Mouse (Mus musculus) layer of hippocampus, adult 11-12 months (tissue): ENCODE results near the gene Trmt2a.

Experiments used
- DNase-seq: peaks from one replicate; pipeline ENCODE4 v3.0.0; 2022; ENCODE audit warnings: low spot score

The Trmt2a gene

GRCm38 (mm10) chr16:18231451-18231850 is 17.0 kb upstream of the Trmt2a start:
- DNase-seq: no peak

- no peak for DNase-seq
These were observed 15.0 kb upstream of the Trmt2a start for GRCm38 (mm10) chr16:18233451-18233850.

DNA sequence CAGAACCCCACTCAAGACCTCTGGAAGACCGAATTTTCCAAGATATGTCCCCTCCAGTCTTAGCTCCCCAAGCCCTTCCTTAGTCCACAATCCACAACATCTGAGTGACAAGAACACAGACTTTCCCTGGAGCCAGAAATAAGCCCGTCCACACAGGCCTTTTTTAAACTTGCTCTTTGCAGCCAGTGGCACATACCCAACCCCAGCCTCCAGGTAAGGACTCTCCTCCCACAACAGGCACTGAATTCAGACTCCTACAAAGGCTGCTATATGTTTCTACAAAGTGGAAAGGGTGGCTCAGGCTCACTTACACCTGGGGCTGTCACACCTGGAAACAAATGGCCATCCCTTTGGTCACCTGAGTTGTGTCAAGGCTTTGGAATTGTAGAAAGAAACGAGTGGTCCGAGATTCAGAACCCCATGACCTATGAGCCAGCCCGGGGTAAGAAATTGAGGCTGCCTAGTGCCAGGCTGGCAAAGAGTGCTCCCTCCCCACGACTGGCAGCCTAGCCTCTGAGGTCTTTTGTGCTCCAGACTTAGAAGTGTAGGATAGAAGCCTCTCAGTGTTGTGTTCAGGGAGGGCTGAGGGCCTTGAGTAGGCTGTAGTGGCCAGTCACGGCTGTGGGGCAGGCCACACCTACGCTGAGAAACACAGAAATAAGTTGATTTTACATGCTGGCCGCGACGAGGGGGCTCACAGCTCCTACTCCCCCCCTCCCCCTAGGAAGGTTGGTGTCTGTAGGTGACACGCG is 14.4 kb upstream of the Trmt2a start:
- no peak for DNase-seq

DNA sequence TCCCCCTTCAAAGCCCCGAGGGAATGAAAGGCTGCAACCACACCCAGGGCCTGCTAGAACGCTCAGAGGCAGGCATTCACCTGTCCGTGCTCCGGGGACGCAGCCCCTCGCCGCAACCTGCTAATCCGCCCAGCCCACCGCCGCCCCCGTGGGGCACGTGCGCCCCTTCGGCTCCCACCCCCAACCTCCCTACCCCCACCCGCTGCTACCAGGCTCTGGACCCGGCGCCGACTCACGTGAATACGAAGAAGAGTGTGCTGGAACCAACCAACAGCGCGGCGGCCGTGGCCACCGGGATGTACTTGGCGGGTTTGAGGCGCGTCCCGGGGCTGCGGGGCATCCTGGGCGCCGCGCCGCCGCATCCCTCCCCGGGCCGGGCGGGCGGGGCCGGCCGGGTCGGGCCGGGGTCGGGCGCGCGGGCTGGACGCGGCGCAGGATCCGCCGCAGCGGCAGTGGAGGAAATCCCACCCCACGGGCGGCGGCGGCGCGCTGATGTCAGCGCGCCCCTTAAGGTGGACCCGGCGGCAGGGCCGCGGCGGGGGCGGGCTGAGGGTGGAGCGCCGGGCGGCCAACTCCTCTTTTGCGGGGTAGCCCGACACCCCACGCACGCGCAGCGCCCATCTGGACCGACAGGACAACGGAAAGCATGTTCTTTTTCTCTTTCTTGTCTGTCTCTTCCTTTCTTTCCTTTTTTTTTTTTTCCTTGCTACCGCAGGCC is 13.6 kb upstream of the Trmt2a start, which contains the start of gene Zdhhc8:
Zdhhc8 (minus strand) TSS at position 466 of the 718 bp plus-strand sequence.
- peak; percentile 79 for DNase-seq

DNA sequence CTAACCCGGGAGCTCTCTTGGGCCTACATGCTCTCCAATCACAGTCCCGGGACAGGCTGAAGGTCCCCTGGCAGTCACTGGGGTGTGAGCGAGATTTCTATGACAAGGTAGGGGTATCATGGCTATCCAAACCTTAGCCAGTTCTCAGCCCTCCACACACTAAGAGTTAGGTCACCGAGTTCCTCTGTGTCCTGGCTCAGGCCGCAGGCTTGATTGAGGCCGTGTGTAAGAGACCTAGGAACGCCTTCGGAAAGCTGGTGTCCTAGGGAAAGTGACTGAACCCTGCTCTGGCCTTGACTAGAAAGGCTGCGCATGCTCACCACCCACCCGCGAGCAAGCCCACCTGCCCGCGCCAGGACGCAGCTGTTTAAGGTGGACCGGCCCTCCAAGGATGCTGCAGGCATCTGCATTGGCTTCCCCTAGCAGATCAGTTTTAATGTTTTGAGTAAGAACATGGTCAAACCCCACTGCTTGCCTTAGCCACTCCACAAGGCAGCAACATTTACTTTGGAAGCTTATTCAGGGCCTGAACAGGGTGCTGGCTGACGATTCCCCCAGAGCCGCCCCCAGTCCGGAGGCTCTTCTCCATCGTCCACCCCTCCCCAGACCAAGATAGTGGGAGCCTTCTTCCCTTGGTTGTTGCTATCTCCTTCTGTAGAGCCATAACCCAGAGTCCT is 13.0 kb upstream of the Trmt2a start:
- DNase-seq: peak; percentile 67

- no peak for DNase-seq
These were observed 11.6 kb upstream of the Trmt2a start for GRCm38 (mm10) chr16:18236676-18237501.

DNA sequence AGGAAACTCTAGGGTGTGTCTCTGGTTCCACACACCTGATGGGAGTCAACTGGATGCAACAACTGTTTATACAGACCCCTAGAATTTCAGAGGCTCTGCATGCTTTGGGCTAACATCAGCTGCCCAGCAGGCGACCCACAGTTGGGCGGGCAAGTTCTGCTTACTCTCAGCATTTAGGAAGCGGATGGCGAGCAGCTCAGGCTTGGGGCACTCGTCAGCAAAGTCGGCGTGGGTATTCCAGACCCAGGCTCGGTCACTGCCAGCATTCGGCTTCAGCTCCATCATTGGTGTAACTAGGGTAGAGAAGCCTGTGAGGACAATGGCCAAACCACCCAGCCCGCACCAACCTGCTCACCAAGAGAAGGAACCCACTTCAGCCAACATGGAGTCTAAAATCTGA is 6.9 kb upstream of the Trmt2a start:
- no peak for DNase-seq

DNA sequence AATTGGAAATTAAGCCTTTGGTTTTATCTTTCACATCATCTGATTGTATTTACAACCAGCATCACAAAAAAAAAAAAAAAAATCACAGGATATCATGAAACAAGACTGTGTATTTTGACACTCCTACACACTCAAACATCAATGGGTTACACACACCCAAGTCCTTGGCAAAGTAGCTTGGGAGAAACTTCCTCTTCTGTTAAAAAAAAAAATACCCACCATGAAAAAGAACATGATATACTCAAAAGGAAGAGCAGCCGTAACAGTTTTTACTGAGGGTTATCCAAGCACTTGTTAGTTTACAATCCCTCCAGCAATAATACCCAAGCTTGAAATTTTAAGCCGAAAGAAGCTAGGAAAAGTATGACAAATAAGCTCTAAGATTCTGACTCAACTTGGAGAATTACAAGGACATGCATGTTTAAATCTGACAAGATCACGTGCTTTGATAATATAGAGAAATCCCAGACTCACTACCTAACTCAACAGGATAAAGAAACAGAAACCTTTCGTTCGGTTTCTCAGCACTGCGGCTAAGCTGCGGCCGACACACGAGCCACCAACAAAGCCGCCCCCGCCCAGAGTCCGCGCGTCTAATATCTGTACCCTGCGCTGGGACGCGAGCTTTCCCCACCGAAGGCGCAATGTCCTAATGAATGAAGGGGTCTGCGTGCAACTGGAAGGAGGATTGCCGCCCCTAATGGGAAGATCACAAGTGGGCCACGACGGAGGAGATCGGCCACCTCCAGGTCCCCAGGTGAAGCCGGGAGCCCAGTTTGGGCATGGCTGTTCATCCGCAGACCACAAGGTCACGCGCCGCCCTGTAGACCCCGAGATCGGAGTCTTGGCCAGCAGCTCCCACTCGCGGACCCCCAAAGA is 719 bp upstream of the Trmt2a start:
- DNase-seq: no peak

GRCm38 (mm10) chr16:18249364-18249967 is 987 bp downstream of the Trmt2a start:
- peak; percentile 67 for DNase-seq

DNA sequence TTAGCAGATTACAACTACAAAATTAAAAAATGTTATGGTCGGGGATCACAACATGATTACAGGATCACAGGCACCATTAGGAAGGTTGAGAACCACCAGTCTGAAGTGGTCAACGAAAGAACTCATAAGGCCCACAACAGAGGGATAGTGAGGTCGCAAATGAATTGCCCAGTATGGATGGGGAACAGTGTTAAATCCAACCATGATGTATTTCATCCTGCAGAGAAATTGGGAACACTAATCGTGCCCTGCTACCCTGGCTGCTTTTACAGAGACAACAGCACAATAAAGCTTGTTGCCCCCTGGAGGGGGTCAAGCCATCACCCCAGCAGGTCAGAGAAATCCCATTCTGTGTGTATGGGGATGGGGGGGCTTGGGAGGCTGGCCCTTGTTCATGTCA is 1.8 kb downstream of the Trmt2a start:
- DNase-seq: peak; percentile 3

- DNase-seq: peak; percentile 9
These were observed 2.6 kb downstream of the Trmt2a start for GRCm38 (mm10) chr16:18250828-18251790.

GRCm38 (mm10) chr16:18252736-18253135 is 4.3 kb downstream of the Trmt2a start:
- DNase-seq: peak; percentile 2

GRCm38 (mm10) chr16:18253866-18254265 is 5.4 kb downstream of the Trmt2a start:
- peak; percentile 7 for DNase-seq

DNA sequence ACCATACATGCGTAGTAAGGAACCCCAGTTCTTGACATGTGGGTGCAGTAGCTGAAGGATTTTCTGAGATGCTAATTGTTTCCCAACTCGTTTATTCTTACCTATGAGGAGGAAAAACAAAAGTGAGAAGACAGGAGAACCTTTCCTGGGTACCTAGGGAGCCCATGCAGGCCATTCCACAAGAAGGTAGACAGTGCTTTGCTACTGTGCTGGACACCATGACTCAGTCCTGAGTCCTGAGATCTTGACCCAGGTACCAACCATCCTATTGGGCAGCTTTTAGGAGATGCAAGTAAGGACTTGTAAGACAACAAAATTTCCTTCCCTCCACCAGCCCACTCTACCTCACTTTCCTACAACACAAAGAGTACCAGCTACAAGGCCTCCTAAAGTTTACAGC is 9.7 kb downstream of the Trmt2a start, which contains the start of gene Gm49776:
Gm49776 (minus strand) TSS at position 101 of the 400 bp plus-strand sequence.
- no peak for DNase-seq

- DNase-seq: no peak
These were observed 16.5 kb downstream of the Trmt2a start for GRCm38 (mm10) chr16:18265024-18265423.

- DNase-seq: no peak
These were observed 19.7 kb downstream of the Trmt2a start for GRCm38 (mm10) chr16:18268182-18268581.

- no peak for DNase-seq
These were observed 26.7 kb downstream of the Trmt2a start for GRCm38 (mm10) chr16:18275166-18275565.

GRCm38 (mm10) chr16:18288166-18288565 is 39.7 kb downstream of the Trmt2a start:
- no peak for DNase-seq

GRCm38 (mm10) chr16:18288581-18289061 is 40.1 kb downstream of the Trmt2a start:
- no peak for DNase-seq
